Mouse (Mus musculus): ENCODE measurements around the gene Sept1. TPM values are rescaled to one million over a fixed set of nuclear protein-coding genes. Genes with fewer than 3 reads are reported as not detected.
A peak's percentile ranks its signal among the peaks of the same experiment; 100 is the strongest.

Sept1 gene
- total RNA-seq (2021), result 1 to 10 TPM; 6.0 to 6.1 TPM

DNA sequence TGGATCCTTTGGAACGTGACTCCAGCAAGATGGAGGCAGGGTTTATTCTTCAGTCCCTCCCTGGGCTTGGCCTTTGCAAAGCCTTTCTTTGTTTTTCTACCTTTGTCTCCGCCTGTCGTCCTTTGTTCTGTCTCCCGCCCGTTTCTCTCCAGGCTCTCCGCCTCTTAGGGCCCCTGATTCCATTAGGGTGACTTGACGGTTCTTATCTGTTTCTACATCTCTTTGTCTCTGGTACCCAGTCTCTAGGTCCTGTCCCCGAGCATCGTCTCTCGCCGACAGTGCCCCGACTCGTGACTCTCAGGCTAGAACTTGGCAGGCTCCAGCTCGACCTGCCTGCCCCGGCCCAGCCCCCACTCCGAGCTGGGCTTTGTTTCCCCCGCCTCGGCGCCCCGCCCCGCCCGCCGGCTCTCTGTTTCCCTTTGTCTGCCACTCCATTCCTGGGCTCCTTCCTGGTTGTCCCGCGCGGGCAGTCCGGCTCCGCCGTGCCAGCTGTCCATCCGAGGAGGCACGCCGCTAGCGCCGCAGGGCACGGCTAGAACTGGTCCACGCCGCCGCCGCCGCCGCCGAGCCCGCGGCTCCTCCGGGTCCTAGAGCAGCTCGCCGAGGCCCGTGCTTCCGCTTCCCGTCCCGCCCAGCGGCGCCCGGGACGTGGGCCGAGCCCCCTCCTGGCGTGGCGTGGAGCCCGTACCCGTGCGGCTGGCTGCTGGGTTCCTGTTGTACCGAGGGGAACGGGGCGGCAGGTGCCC is at the start of gene Sept1, which contains the start of gene Zfp553:
Gene Sept1, minus strand, starts transcription at position 509 of the 746 bp plus-strand sequence.
Gene Zfp553, plus strand, starts transcription at position 440 of the 746 bp plus-strand sequence.
- intact Hi-C loops (cut with DNase I), result no loop called here
- DNase-seq (ENCODE audit: extremely low spot score in 1 of 2, low spot score in 2 of 2), result peak; percentile 67 to 90

DNA sequence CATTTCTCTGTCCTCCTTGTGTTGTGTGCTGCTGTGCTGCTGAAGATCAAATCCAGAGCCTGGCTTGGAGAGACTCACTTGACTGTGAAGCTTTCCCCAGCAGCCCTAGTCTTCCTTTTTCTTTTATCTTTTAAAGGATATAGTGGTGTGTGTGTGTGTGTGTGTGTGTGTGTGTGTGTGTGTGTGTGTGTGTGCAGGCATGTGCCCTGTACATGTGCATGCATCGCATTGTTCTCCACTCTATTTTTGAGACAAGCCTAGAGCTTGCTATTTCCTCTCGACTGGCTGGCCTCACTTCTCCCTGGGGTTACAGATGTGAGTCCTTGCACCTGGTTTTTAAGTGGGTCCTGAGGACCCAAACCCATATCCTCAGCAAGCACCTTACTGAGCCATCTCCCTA is 49.3 kb upstream of the Sept1 start:
- no peak for DNase-seq (ENCODE audit: extremely low spot score in 1 of 2, low spot score in 2 of 2)
- intact Hi-C loops (cut with DNase I), result no loop called here

DNA sequence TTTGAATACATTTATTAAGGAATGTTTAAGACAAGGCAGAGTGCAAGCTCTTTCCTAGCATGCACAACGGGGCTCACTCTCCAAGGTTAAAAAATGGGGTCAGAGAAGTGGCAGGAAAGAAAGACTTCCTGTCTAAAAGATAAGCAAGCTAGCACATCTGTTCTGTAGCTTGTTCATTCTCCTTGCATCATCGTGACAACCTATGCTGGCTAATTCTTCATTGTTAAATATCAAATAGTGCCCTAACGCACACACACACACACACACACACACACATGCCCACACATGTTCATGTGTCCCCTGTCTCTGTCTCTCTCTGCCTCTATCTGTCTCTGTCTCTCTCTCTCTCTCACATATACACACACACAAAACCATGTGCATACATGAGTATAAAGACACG is 48.2 kb upstream of the Sept1 start:
- intact Hi-C loops (cut with DNase I), result no loop called here
- no peak for DNase-seq (ENCODE audit: extremely low spot score in 1 of 2, low spot score in 2 of 2)

DNA sequence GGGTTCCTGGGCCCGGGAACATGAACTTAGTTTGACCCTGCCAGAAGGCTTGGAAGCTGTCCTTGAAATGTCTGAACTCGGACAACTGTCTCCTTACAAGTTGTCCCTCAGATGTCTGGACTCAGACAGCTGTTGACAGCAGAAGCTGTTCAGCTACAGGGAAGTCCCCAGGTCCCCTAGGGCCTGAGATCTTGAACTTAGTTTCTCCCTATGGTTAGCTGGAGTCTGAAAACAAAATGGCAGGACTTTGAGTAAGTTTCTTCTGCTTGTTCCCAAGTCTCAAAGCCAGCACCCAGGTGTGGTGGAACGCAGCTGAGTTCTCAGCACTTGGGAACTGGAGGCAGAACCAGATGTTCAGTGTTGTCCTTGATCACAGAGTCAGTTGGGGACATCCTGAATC is 47.2 kb upstream of the Sept1 start:
- DNase-seq (ENCODE audit: extremely low spot score in 1 of 2, low spot score in 2 of 2), result no peak
- intact Hi-C loops (cut with DNase I), result no loop called here

DNA sequence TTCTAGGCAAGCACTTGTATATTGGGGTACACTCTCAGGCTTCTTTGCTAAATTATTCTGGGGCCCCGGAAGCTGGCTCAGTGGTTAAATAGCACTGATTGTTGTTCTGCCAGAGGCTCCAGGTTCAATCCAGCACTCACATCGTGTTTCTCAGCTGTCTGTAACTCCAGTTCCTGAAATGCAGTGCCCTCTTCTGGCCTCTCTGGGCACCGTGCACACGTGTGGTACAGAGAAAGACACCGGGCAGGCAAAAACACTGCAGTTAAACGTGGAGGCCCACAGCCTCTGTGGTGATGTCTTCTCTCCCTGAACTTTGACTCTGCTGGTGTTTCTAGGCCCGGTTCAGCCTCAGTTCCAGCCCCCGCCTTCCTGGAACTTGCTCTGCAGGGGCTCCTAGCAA is 45.4 kb upstream of the Sept1 start:
- intact Hi-C loops (cut with DNase I), result no loop called here
- peak in 1 of 2 experiments; percentile 37 for DNase-seq (ENCODE audit: extremely low spot score in 1 of 2, low spot score in 2 of 2)

DNA sequence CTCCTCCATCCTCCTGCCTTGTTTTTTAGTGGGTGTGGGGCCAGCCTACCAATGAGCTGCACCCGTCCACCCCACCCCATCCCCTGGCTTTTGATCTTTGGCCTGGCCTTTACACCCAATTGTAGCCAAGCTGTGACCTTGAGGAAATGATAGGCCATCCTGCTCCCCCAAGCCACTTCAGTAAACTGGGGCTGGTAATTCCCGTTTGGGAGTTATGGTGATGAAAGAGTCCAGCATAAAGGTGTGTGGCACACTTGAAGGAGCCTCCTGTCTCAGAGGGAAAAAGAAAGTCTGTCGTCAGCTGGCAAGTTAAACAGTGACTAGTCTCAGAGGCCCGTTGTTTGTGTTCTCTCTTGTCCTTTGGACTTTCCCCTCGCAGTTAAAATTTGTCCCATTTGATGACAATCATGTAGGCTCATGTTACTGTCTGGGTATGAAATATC is 43.6 kb upstream of the Sept1 start:
- intact Hi-C loops (cut with DNase I), result no loop called here
- DNase-seq (ENCODE audit: extremely low spot score in 1 of 2, low spot score in 2 of 2), result no peak

DNA sequence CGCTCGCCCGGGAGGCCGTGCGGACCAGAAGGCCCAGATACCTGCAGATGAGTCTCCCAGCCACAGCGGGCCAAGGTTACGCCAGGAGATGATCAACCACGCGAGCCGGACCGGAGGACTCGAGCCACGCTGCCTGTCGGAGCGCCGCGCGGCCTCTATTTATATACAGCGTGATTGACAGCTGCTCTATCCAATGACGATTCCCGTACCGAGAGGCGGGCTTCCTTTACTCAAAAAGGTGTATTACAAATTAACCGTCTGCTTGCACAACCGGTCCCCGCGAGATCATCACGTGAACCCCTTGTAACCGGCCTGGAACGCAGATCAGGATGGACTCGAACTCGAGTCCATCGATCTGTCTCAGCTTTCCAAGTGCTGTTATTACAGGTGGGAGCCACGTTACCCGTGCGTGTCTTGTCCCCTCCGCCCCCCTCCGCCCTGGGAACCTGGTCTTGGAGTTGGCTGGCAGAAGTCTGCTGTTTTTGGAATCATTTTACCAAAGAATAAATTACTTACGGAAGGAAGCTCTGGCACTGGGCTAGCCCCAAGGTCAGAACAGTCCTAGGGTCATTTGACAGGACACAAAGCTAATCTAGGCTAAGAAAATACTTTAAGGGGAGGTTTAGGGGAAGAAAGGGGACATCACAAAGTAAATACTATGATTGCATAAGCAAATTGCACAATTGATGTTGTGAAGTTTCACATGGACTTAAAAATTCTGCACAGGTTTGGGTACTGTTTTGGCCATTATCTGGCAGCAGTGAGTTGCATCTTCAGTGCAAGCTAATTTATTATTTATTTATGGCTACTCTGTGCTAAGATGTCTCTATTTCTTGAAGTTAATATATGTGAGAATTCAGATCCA is 41.2 kb upstream of the Sept1 start, which contains the start of gene Sephs2:
Gene Sephs2, minus strand, starts transcription at position 131 of the 865 bp plus-strand sequence.
- peak; percentile 91 to 94 for DNase-seq (ENCODE audit: extremely low spot score in 1 of 2, low spot score in 2 of 2)
- intact Hi-C loops (cut with DNase I), result loop anchor here (2.0 kb wide), 1 partner anchor 37 kb away; no protein-coding TSS in a partner anchor

DNA sequence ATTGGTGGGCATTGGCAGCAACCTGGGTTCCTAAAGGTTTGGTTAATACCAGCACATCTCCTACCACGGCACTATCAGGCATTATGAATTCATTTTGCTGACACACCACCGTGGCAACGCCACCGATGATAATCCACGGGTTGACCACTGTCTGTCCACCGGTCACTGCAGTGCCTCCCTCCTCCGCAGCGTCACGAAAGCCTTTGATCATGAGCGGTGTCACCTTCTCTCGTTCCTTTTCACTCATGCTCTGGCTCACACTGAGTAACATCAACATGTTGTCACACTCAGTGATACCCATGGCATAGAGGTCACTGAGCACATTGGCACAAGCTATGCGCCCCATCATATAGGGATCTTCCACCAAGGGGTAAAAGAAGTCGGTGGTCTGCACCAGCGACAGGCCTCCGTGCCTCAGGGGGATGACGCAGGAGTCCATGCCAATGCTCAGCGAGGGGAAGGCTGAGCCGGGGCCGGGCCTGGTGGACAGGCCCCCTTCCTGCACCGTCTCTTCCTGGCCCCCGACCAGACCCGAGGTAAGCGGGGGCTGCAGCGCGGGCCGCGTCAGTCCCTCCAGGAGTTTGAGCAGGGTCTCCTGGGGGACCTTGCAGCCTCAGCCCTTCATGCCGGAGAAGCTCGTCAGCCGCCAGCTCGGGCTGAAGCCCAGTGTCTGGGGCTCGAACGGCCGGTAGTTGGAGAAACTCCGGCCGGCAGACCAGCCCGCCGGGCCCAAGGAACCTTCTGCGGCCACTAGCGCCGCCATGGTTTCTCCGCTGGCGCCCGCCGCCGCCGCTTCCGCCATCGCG is 40.4 kb upstream of the Sept1 start:
- intact Hi-C loops (cut with DNase I), result loop anchor here (2.0 kb wide), 1 partner anchor 37 kb away; no protein-coding TSS in a partner anchor

DNA sequence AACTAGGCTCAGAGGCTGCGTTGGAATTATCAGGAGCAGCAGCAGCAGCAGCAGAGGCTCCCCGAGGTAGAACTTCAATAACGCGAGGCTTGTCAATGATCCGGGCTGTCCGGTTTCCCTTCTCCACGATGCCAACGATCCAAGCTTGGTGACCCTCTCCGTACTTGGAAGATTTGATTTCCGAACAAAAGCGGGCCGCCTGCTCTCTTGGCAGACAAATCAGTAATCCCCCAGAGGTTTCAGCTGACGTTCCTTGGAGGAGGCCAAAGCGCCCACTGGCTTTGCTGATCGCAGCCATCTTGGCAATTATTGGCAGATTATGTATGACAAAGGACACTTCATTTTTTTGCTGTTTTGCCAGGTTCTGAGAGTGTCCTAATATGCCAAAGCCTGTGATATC is 39.6 kb upstream of the Sept1 start:
- no peak for DNase-seq (ENCODE audit: extremely low spot score in 1 of 2, low spot score in 2 of 2)
- intact Hi-C loops (cut with DNase I), result loop anchor here (2.0 kb wide), 1 partner anchor 36 kb away; no protein-coding TSS in a partner anchor

More for the DNA sequence above, 40.4 kb upstream of the Sept1 start:
- DNase-seq (ENCODE audit: extremely low spot score in 1 of 2, low spot score in 2 of 2), result peak in 1 of 2 experiments; percentile 73

DNA sequence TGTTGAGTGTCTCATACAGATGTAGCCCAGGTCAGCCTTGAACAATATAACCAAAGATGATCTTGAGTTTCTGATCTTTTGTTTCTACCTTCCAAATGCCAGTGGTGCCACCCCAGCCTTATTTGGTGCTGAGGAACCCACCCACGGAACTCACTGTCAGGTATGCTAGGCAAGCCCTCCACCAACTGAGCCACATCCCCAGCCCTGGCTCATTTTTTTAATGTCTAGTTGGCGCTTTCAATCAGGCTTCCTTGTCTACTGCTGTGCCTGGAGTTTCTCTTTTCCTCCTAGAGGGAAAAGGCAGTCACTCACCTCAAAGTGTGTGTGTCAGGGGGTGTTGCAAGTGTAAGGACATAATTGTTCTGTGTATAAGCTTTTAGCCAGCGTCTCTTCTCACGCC is 38.2 kb upstream of the Sept1 start:
- intact Hi-C loops (cut with DNase I), result no loop called here
- no peak for DNase-seq (ENCODE audit: extremely low spot score in 1 of 2, low spot score in 2 of 2)

DNA sequence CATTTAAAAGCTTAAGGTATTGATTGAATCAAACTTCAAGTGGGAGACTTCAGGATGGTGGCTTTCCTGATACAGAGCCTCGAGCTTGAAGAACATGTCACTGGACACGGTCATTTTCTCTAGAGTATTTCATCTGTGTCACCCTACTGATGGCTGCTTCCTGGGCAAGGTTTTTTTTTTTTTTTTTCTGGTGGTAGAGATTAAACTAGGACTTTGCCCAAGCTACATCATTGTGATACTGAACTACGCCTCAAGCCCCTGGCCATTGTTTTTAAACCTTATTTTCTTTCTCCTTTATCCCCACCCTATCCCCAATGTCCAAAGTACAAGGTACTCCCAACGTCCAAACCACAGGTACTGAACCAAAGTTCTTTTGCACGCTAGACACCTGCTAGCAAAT is 37.7 kb upstream of the Sept1 start:
- intact Hi-C loops (cut with DNase I), result no loop called here
- no peak for DNase-seq (ENCODE audit: extremely low spot score in 1 of 2, low spot score in 2 of 2)

DNA sequence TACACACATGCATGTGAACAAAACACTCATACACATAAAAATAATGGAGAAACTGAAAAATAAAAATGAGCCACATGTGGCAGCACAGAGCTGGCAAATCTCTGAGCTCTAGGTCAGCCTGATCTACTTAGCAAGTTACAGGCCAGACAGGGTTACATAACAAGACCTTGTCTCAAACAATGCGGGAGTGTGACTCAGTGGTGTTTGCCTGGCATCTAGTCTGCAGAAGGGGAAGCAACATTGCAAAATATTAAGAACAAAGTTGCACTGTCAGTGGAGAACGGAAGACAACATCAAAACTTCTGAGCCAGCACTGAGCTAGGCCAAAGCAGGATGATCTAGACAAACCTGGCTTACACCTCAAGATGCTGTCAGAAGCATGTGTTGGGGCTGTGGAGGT is 37.3 kb upstream of the Sept1 start:
- DNase-seq (ENCODE audit: extremely low spot score in 1 of 2, low spot score in 2 of 2), result no peak
- intact Hi-C loops (cut with DNase I), result no loop called here

DNA sequence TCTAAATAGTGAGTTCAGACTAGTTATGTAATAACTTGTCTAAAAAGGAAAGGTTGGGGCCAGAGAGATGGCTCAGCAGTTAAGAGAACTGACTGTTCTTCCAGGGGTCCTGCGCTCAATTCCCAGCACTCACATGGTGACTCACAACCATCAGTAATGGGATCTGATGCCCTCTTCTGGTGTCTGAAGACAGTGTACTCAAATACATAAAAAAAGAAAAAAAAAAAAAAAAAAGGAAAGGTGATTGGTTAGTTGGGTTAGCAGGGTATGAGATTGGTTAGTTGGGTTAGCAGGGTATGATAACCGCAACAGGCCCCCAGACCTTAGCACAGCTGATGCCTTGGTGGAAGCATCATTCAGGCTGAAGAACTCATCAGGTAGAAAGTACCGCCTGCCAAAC is 30.6 kb upstream of the Sept1 start:
- no peak for DNase-seq (ENCODE audit: extremely low spot score in 1 of 2, low spot score in 2 of 2)
- intact Hi-C loops (cut with DNase I), result no loop called here

DNA sequence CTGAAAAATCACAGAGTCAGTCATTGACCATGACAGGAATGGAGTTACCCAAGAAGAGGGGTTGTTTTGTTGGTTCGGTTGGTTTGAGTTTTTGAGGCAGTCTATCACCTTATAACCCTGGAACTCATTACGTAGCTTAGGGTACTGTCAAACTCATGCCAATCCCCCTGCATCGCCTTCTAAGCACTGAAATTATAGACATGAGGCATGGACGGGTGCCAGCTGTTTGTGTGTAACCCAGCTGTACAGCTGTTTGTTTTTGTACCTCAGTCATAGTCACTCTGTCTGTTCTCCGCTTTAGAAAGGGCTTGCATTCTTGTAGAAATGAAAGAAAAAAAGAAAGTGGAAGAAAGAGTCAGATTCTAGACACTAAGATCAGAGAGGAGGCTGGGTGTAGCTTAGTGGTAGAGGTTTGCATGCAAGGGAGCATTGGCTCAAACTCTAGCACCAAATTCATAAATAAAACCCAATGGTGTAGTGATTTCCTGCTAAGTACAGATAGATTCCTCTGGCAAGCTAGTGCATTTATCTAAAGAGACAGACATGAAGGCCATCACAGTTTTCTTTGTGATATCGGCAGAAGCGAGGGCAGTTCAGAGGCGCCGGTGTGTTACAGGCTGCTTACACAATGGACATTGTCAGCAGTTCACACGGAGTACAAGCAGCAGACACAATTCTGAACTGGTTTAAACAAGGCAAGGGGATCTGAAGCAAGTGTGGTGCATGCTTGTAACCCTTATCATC is 29.5 kb upstream of the Sept1 start:
- intact Hi-C loops (cut with DNase I), result no loop called here
- DNase-seq (ENCODE audit: extremely low spot score in 1 of 2, low spot score in 2 of 2), result no peak

DNA sequence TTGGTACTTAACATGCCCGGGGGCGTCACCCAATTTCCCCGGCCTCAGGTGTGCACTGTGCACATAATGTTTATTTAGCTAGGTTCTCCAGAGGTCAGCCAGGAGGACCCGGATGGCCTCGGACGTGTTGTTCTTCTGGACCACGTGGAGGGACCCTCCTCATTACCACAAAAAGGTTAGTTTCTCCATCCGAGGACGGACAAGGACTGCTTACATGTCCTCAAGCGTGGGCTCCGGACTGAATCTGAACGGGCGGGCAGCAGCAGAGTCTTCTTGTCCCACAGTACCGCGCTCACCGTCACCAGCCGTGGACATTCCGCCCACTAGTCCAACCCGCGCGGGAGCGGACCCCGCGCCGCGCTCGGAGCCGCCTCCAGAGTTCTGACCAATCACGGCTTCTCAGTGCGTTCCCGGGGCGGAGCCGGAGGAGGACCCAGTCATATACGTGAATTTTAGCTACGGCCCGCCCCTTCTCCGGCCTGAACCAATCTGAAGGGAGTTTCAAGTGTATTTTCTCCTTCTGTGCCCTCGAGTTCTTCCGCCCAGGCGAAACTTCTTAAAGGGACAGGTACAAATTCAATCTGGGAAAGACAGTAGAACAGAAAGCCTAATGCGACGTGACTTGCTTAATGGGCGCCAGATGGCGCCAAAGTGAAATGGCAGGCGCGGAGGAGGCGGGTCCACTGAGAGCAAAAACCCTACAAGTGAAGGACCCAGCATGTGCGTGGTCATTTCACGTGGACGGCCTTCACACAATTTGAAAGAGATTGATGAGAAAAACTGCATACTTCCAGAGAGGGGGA is 27.6 kb upstream of the Sept1 start, which contains the start of gene Dctpp1:
Gene Dctpp1, minus strand, starts transcription at position 401 of the 803 bp plus-strand sequence.
- intact Hi-C loops (cut with DNase I), result no loop called here
- peak; percentile 98 to 99 for DNase-seq (ENCODE audit: extremely low spot score in 1 of 2, low spot score in 2 of 2)

DNA sequence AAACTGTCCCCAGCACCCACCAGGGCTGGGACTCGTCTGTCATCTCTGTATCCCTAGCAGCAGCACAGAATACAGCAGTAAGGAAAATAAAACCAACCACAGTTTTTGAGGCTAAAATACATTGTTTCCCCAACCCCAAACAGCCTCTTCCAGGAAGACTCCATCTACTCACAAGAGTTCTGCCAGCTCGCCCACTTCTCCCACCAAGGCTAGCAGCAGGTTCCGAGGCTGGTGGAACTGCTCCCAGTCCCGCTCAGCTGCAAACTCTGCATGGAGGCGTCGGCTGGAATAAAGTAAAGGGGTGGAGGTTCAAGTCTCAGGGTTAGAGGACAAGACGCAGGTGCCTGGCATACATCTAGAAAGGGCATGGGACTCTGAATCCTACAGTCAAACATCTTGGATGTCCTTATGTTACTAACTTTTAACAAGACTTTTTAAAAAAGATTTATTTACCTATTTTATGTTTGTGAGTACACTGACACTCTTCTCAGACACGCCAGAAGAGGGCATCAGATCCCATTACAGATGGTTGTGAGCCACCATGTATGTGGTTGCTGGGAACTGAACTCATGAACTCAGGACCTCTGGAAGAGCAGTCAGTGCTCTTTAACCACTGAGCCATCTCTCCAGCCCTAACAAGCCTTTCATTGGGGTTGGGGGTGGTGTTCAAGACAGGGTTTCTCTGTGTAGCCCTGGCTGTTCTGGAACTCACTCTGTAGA is 26.4 kb upstream of the Sept1 start:
- intact Hi-C loops (cut with DNase I), result no loop called here
- DNase-seq (ENCODE audit: extremely low spot score in 1 of 2, low spot score in 2 of 2), result no peak

DNA sequence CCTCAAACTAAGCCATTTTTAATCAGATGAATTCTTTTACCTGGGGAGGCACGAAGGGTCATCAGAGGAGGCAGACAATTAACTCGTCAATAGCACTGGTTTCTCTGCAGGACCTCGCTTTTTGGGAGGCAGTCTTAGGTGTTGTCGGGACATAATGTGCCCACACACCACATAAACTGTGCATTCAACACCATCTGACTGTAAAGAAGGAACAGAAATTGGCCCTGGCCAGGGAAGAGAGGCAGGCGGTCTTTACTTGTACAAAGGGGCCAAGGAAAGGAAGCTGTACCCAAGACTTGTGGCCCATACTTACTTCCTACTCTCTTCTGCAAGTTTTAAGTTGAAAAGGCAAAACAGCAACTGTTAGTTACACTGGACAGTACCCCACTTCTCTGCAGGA is 23.6 kb upstream of the Sept1 start:
- DNase-seq (ENCODE audit: extremely low spot score in 1 of 2, low spot score in 2 of 2), result no peak
- intact Hi-C loops (cut with DNase I), result no loop called here
